In the genomic region with DNA sequence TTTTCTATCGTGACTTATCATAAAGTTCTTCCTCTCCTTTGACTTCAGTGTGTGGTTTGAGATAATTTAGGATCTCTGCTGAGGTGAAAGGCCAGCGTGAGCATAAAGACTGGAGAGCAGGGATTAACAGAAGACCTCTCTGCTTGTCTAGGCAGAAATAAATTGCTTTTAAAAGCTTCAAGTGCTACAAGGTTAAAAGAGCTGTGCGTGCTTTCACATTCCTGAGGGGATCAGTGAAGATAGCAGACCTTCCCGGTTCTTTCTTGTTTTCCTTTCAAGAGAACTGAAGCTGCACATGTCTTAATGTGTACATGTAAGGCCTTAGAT, we compare ENCODE assay signal across 9 mouse cellular contexts. TPM values are rescaled to one million over a fixed set of nuclear protein-coding genes. Genes with fewer than 3 reads are reported as not detected.
A peak's percentile ranks its signal among the peaks of the same experiment; 100 is the strongest.
DNase-seq lines count a peak whose midpoint lies in the region; ATAC-seq lines count a peak whose summit lies in the region.
"Had no signal": no experiment of that assay in that cellular context is flagged by ENCODE, and none has a peak within 500 bp of the region (broad histone marks: within the 10 kb centered on the region; RNA-seq: fewer than 3 reads in every experiment).

No protein-coding gene starts in this region.

- H3K9ac ChIP-seq in limb, embryonic 12.5 days (replicated peaks): peak overlapping the region; percentile 86; the same call in 1 of the 2 replicates
- peak overlapping the region; percentile 91; the same call in 1 of the 2 replicates for H3K9ac ChIP-seq in stomach, embryonic 15.5 days

- peak overlapping the region; percentile 94 for H3K4me3 ChIP-seq in megakaryocyte, embryonic 14.5 days (replicated peaks)
- peak overlapping the region; percentile 86 for H3K4me3 ChIP-seq in limb, embryonic 12.5 days (replicated peaks)
- H3K4me3 ChIP-seq in stomach, embryonic 15.5 days (replicated peaks): peak overlapping the region; percentile 97

- ATAC-seq in megakaryocyte, adult 5-6 weeks (ENCODE audit: poor library complexity, severe bottlenecking): no peak
- no peak for ATAC-seq in limb, embryonic 12.5 days (ENCODE audit: insufficient number of reproducible peaks, insufficient read depth, low FRiP score, low TSS enrichment, low read depth)
- no peak for ATAC-seq in stomach, embryonic 15.5 days (ENCODE audit: insufficient read depth, low FRiP score, low read depth)
- no peak for ATAC-seq in cerebellum, adult (ENCODE audit: insufficient number of reproducible peaks, low FRiP score, low TSS enrichment)

- no peaks in the 10 kb centered on the region for H3K27me3 ChIP-seq in megakaryocyte, embryonic 14.5 days (replicated peaks)
- H3K27me3 ChIP-seq in limb, embryonic 12.5 days: no peaks in the 10 kb centered on the region
- no peaks in the 10 kb centered on the region for H3K27me3 ChIP-seq in stomach, embryonic 15.5 days (replicated peaks)

- peak overlapping the region; percentile 62 for H3K4me2 ChIP-seq in limb, embryonic 12.5 days
- H3K4me2 ChIP-seq in stomach, embryonic 15.5 days: peak overlapping the region; percentile 52

- 1% methylated on average over 4 of the region's 4 CpGs for WGBS in limb, embryonic 12.5 days
- 3% methylated on average over 4 of the region's 4 CpGs for WGBS in stomach, embryonic 15.5 days

- no peak overlapping the region for H3K27ac ChIP-seq in limb, embryonic 12.5 days
- peak overlapping the region; percentile 77; the same call in 1 of the 2 replicates for H3K27ac ChIP-seq in stomach, embryonic 15.5 days

- H3K4me1 ChIP-seq in megakaryocyte, embryonic 14.5 days: peaks cover 50% of the 10 kb centered on the region
- H3K4me1 ChIP-seq in limb, embryonic 12.5 days (replicated peaks): peaks cover 35% of the 10 kb centered on the region
- peaks cover 27% of the 10 kb centered on the region for H3K4me1 ChIP-seq in stomach, embryonic 15.5 days

- H3K9me3 ChIP-seq in megakaryocyte, embryonic 14.5 days: no peaks in the 10 kb centered on the region
- no peaks in the 10 kb centered on the region for H3K9me3 ChIP-seq in limb, embryonic 12.5 days
- H3K9me3 ChIP-seq in stomach, embryonic 15.5 days: no peaks in the 10 kb centered on the region

- H3K36me3 ChIP-seq in megakaryocyte, embryonic 14.5 days (replicated peaks; ENCODE audit: low read length): no peaks in the 10 kb centered on the region
- H3K36me3 ChIP-seq in limb, embryonic 12.5 days: no peaks in the 10 kb centered on the region
- H3K36me3 ChIP-seq in stomach, embryonic 15.5 days: no peaks in the 10 kb centered on the region

- DNase-seq in adrenal gland, adult 2 months: peak; percentile 17
- no peak for DNase-seq in adrenal gland, postnatal 36 days
- DNase-seq in gastrocnemius, adult 8-10 months (ENCODE audit: low spot score in 2 of 2): no peak
- DNase-seq: cerebellum, adult 11-12 months had no signal

RNA-seq across cellular contexts. Expression of gene Prkci, which starts 1.1 kb away (rescaled TPM):
- 10 to 100 TPM; 47.5 to 47.8 TPM for total RNA-seq in adrenal gland, adult 2 months (2021)
- 8.4 and 8.5 TPM in 2 replicates for polyA plus RNA-seq in adrenal gland, adult 2 months (2012; rRNA removed)
- 10 to 100 TPM; 43.2 to 56.1 TPM for total RNA-seq in adrenal gland, postnatal 36 days (2021)
- 1.0 TPM in 1 of 2 replicates, not detected in the other for polyA plus RNA-seq in megakaryocyte, embryonic 14.5 days (2012; ENCODE audit: insufficient read depth, low replicate concordance)
- total RNA-seq in megakaryocyte, adult 5-6 weeks (2015): 18.8 and 19.9 TPM in 2 replicates
- 12.4 and 14.7 TPM in 2 replicates for total RNA-seq in megakaryocyte, adult 5-6 weeks (2017)
- 44.9 and 49.8 TPM in 2 replicates for polyA plus RNA-seq in limb, embryonic 12.5 days (2016; fragmentation: Nextera tagmentation; extraction: Ambion mirVana)
- 39.3 and 42.5 TPM in 2 replicates for polyA plus RNA-seq in stomach, embryonic 15.5 days (2015; fragmentation: Nextera tagmentation; extraction: Ambion mirVana)
- 1 to 10 TPM; 1.9 to 4.3 (median 3.3) TPM for total RNA-seq in gastrocnemius, adult 8-10 months (2022)

RNA-seq across cellular contexts. Expression of gene Phc3, which starts 27.4 kb away (rescaled TPM):
- total RNA-seq in adrenal gland, adult 2 months (2021): 10 to 100 TPM; 26.8 to 41.5 TPM
- 24.8 and 32.1 TPM in 2 replicates for polyA plus RNA-seq in adrenal gland, adult 2 months (2012; rRNA removed)
- 10 to 100 TPM; 31.3 to 35.2 TPM for total RNA-seq in adrenal gland, postnatal 36 days (2021)
- polyA plus RNA-seq in megakaryocyte, embryonic 14.5 days (2012; ENCODE audit: insufficient read depth, low replicate concordance): 0.60 and 0.92 TPM in 2 replicates
- total RNA-seq in megakaryocyte, adult 5-6 weeks (2015): 31.0 and 31.1 TPM in 2 replicates
- 17.3 and 20.4 TPM in 2 replicates for total RNA-seq in megakaryocyte, adult 5-6 weeks (2017)
- polyA plus RNA-seq in limb, embryonic 12.5 days (2016; fragmentation: Nextera tagmentation; extraction: Ambion mirVana): 5.6 and 6.5 TPM in 2 replicates
- 7.8 and 8.2 TPM in 2 replicates for polyA plus RNA-seq in stomach, embryonic 15.5 days (2015; fragmentation: Nextera tagmentation; extraction: Ambion mirVana)
- 10 to 100 TPM; 10.8 to 13.1 (median 11.9) TPM for total RNA-seq in gastrocnemius, adult 8-10 months (2022)
